Mouse (Mus musculus) stomach, embryonic 16.5 days (tissue): ENCODE measurements at regions not wholly inside any gene's neighbourhood (a gene's known extent, or its start where the extent isn't known, plus 50 kb on each side); places are given as distances from the start of the nearest gene placed in this dataset.

Experiments
- ATAC-seq: fragments of 200-750 bp; cut with Nextera tagmentation; 2 replicates; pipeline ENCODE4 v1.8.0; 2017; ENCODE audit warnings: moderate number of reproducible peaks, moderate TSS enrichment; ENCODE audit not compliant: insufficient read depth, low FRiP score
- H3K27ac ChIP-seq: fragments of 300-500 bp; sonication (generic); 2 replicates; pipeline ENCODE4 v1.5.1; 2014; ENCODE audit warnings: low read length
- H3K27me3 ChIP-seq: fragments of 300-500 bp; sonication (generic); 2 replicates; pipeline ENCODE4 v1.6.1; 2014; ENCODE audit warnings: low read length, control low read depth, mixed read lengths; ENCODE audit not compliant: control insufficient read depth, insufficient read depth
- H3K36me3 ChIP-seq: fragments of 300-500 bp; sonication (generic); 2 replicates; pipeline ENCODE4 v1.6.1; 2014; ENCODE audit warnings: low read length; ENCODE audit not compliant: control insufficient read depth, insufficient read depth
- H3K4me1 ChIP-seq: fragments of 300-500 bp; sonication (generic); 2 replicates; pipeline ENCODE4 v1.6.1; 2014; ENCODE audit warnings: low read length, control low read depth, mixed read lengths; ENCODE audit not compliant: control insufficient read depth, insufficient read depth
- H3K4me2 ChIP-seq: fragments of 300-500 bp; sonication (generic); 2 replicates; pipeline ENCODE4 v1.6.1; 2014; ENCODE audit warnings: low read depth, low read length, mixed read lengths
- H3K4me3 ChIP-seq: fragments of 300-500 bp; sonication (generic); replicated peaks from 2 replicates; pipeline ENCODE4 v1.5.1; 2014; ENCODE audit warnings: mild to moderate bottlenecking, low read length
- H3K9ac ChIP-seq: fragments of 300-500 bp; sonication (generic); 2 replicates; pipeline ENCODE4 v1.6.1; 2014; ENCODE audit warnings: low read length
- H3K9me3 ChIP-seq: fragments of 300-500 bp; sonication (generic); replicated peaks from 2 replicates; pipeline ENCODE4 v1.6.1; 2016; ENCODE audit warnings: low read length, control low read depth; ENCODE audit not compliant: control insufficient read depth
- WGBS: fragments of 180-500 bp; shearing (Covaris S2); extraction: QIAGEN DNeasy Blood & Tissue Kit; methylation state at CpG from one replicate; pipeline ENCODE4 v1.1.7; 2014; 5-methylcytosine and 5-hydroxymethylcytosine counted together

DNA sequence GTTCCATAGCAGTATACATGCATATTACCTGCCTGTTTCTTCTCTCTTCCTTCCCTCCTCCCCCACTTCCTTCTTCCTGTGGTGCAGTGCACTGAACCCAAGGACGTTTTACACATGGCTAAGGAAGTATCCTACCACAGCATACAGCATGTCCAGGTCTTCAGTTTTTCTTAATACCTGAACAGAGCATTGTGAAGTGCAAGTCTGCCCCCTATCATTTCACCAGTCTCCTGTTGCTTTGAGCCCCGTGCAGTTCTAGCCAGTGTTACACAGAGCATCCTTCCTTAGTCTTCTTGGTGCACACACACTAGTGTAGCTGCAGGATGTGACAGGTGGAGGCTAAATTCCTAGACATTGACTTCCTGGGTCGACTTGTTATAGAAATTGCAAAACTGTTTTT, 53.7 kb upstream of the Foxb1 start:
- 50% methylated on average over 3 of the region's 3 CpGs for WGBS
- Histone ChIP-seq H3K36me3 (no peaks in the 10 kb centered on the region), H3K4me2 (no peak overlapping the region), H3K4me1 (no peaks in the 10 kb centered on the region), H3K9me3 (no peaks in the 10 kb centered on the region), H3K9ac (no peak overlapping the region), H3K4me3 (no peak overlapping the region), H3K27ac (no peak overlapping the region), H3K27me3 (no peaks in the 10 kb centered on the region)
- ATAC-seq: no peak

DNA sequence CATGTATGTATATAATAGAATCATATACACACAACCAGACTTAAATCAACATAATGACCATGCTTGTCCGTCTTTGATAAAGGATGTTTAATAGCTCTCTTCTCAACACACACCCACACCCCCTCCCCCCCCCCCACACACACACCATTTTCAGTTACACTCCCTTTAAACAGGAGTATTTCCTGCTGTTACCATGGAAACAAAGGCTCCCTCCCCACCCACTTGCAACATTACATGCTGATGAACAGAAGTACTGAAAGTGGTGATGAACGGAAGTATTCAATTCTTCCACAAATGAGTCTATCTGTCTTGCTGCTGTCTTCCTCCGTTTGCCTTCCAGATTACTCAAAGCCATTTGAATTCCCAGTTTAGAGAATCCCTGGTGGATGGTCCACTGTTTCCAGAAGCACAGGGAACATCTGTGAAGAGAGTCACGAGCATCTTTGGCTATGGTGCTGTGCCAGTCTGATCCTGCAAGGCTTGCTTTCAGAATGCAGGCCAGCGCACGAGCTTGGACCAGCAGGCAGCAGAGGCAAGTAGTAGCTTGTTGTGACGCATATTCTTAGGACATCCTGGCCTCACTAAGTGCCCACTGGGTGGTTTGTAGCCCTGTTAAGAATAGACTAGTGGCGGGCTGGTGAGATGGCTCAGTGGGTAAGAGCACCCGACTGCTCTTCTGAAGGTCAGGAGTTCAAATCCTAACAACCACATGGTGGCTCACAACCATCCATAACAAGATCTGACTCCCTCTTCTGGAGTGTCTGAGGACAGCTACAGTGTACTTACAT, 62.6 kb upstream of the Foxb1 start:
- no peak overlapping the region for H3K9ac ChIP-seq
- H3K27ac ChIP-seq: no peak overlapping the region
- no peaks in the 10 kb centered on the region for H3K4me1 ChIP-seq
- no peak overlapping the region for H3K4me2 ChIP-seq
- no peaks in the 10 kb centered on the region for H3K36me3 ChIP-seq
- 68% methylated on average over 9 of the region's 9 CpGs for WGBS
- H3K27me3 ChIP-seq: no peaks in the 10 kb centered on the region
- no peak for ATAC-seq
- H3K9me3 ChIP-seq: no peaks in the 10 kb centered on the region
- no peak overlapping the region for H3K4me3 ChIP-seq

DNA sequence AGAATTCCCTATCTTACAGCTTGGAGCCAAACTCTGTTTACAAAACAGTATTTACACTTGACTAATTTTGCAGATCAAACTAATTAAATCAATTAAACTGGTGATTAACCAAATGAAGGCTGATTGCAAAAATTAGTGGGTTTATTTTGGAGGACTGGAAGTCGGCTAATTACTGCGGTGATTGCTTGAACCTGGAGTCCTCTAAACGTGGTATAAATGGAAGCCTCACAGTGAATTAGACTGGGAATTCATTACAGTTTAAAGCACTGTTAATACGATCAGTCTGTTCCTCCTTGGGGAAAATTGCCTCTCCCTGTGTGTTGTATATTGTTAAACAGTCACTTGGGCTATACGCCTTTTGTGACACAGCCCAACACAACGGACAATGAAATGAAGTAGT, 67.7 kb upstream of the Foxb1 start:
- Histone ChIP-seq H3K4me2 (no peak overlapping the region), H3K36me3 (no peaks in the 10 kb centered on the region), H3K27ac (no peak overlapping the region), H3K4me3 (no peak overlapping the region), H3K4me1 (no peaks in the 10 kb centered on the region), H3K9ac (no peak overlapping the region), H3K9me3 (no peaks in the 10 kb centered on the region), H3K27me3 (no peaks in the 10 kb centered on the region)
- WGBS: 77% methylated on average over 6 of the region's 6 CpGs
- ATAC-seq: no peak

DNA sequence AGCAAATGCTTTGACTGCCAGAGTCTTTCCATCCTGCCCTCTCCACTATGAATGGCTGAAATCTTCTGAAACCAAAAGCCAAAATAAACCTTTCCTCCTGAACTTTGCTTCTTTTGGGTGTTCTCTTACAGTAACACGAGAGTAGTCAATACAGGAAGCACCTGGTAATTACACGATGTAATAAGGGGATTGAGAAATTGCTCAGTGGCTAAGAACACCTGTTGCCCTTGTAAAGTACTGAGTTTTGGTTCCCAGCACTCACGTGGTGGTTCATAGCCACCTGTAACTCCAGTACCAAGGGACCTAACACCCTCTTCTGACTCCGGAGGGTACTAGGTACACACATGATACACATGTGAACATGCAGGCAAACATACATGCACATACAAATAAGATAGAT, 74.7 kb upstream of the Foxb1 start:
- Histone ChIP-seq H3K27me3 (no peaks in the 10 kb centered on the region), H3K4me2 (no peak overlapping the region), H3K27ac (no peak overlapping the region), H3K9ac (no peak overlapping the region), H3K36me3 (no peaks in the 10 kb centered on the region), H3K4me3 (no peak overlapping the region), H3K9me3 (no peaks in the 10 kb centered on the region), H3K4me1 (no peaks in the 10 kb centered on the region)
- 64% methylated on average over 4 of the region's 4 CpGs for WGBS
- ATAC-seq: no peak

DNA sequence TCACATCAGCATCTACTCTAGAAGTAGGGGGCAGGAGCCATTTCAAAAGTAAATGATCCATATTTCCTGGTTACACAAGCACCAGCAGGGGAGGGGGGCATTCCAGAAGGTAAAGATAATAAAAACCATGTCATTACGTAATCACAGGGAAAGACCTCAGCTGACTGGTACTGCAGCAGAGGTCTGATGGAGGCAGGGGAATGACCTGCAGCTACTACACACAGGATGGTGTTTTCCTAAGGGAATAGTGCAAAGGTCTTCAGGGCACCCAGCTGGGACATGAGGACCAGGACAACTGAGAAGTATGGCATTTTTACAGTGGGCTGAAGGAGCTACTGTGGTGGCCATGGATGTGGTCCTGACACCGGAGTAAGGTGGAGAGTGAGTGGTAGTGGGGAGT, 78.5 kb upstream of the Foxb1 start:
- Histone ChIP-seq H3K9me3 (no peaks in the 10 kb centered on the region), H3K4me3 (no peak overlapping the region), H3K4me1 (no peaks in the 10 kb centered on the region), H3K4me2 (no peak overlapping the region), H3K27me3 (no peaks in the 10 kb centered on the region), H3K36me3 (no peaks in the 10 kb centered on the region), H3K9ac (no peak overlapping the region), H3K27ac (no peak overlapping the region)
- no peak for ATAC-seq
- WGBS: 61% methylated on average over 2 of the region's 2 CpGs

DNA sequence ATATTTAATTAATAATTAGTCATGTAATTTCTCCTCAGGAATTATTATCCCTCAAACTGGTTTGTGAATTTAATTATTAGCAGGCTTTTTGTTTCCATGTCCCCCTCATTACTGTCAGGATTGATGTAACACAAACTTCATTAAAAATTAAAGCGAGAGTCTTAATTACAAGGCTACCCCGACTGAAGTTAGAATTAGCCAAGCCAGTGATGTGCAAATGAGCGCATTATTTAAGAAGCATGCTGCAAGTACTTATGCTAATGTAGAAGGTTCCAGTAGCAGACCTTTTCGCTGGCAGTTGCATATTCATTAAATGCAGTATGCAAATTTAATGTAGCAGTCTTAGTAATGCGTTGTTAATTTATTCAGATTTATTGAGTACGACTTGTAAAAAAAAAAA, 84.0 kb upstream of the Foxb1 start:
- H3K4me1 ChIP-seq: no peaks in the 10 kb centered on the region
- H3K4me2 ChIP-seq: no peak overlapping the region
- 74% methylated on average over 6 of the region's 6 CpGs for WGBS
- H3K36me3 ChIP-seq: no peaks in the 10 kb centered on the region
- H3K9ac ChIP-seq: no peak overlapping the region
- H3K27me3 ChIP-seq: no peaks in the 10 kb centered on the region
- H3K4me3 ChIP-seq: no peak overlapping the region
- H3K27ac ChIP-seq: no peak overlapping the region
- H3K9me3 ChIP-seq: 0 out of 2 replicates have a peak, but pooled peaks cover 2% of the 10 kb centered on the region
- ATAC-seq: no peak

DNA sequence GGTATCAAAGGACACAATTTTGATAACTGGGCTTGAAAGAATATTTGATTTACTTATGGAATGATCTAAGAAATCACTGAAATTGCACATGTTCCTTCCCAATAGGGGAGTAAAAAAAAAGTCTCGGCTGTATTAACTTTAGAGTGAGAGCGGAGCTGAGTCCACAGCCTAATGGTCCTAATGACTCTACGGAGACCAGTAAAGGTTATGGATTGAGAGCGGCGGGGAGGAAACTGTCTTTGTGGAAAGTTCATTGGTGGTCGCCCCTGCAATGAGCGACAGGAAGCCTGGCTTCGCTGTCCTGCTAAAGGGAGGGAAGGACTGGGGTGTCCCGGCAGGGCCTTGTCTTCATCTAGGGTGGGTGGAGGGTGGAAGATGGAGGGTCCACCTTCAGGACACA, 84.5 kb upstream of the Foxb1 start:
- no peak for ATAC-seq
- no peaks in the 10 kb centered on the region for H3K27me3 ChIP-seq
- H3K27ac ChIP-seq: no peak overlapping the region
- 0 out of 2 replicates have a peak, but pooled peaks cover 2% of the 10 kb centered on the region for H3K9me3 ChIP-seq
- H3K4me1 ChIP-seq: no peaks in the 10 kb centered on the region
- H3K4me2 ChIP-seq: no peak overlapping the region
- H3K9ac ChIP-seq: no peak overlapping the region
- 73% methylated on average over 9 of the region's 9 CpGs for WGBS
- H3K4me3 ChIP-seq: no peak overlapping the region
- H3K36me3 ChIP-seq: no peaks in the 10 kb centered on the region

DNA sequence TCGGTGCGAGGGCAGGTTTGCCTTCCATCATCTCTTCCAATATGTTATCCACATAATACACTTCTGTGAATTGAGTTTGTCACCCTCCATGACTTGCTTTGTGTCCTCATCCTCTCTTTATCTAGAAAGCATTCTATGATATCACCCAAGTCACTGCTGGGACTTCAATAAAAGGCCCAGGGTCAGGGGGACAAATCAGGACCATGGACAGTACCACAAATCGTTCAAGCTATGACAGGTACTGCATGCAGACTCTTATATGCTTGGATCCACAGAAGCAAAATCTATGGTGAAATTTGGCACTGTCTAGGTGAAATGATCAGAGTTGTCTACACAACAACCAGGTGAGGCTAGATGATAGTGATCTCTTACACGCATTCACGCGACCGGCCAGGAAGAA, 95.9 kb upstream of the Foxb1 start:
- no peaks in the 10 kb centered on the region for H3K9me3 ChIP-seq
- no peak overlapping the region for H3K4me2 ChIP-seq
- no peak overlapping the region for H3K9ac ChIP-seq
- H3K4me1 ChIP-seq: no peaks in the 10 kb centered on the region
- no peak overlapping the region for H3K27ac ChIP-seq
- no peaks in the 10 kb centered on the region for H3K36me3 ChIP-seq
- H3K4me3 ChIP-seq: no peak overlapping the region
- H3K27me3 ChIP-seq: no peaks in the 10 kb centered on the region
- WGBS: 86% methylated on average over 7 of the region's 7 CpGs
- ATAC-seq: no peak

DNA sequence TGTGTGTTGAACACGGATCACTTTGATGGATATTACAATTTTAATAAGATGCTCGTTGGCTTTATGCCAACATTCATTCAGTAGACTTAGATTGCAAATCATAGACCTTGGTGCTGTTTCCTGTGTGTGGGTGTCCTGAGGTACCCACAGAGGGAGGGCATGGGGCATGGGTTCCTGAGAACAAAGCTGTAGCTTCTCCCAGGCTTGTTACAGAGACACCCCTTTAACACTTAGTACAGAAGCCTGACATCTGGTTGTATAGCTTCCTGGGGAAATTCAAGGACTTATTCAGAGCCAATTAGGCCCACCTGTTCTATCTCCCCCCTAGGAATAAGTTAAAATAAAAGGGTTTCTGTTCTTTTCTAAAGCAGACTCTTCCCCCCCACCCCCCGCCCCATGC, 97.9 kb upstream of the Foxb1 start:
- H3K9me3 ChIP-seq: no peaks in the 10 kb centered on the region
- H3K9ac ChIP-seq: no peak overlapping the region
- no peak overlapping the region for H3K4me2 ChIP-seq
- H3K27ac ChIP-seq: no peak overlapping the region
- no peak overlapping the region for H3K4me3 ChIP-seq
- WGBS: 80% methylated on average over 3 of the region's 3 CpGs
- H3K36me3 ChIP-seq: no peaks in the 10 kb centered on the region
- no peaks in the 10 kb centered on the region for H3K4me1 ChIP-seq
- no peak for ATAC-seq
- no peaks in the 10 kb centered on the region for H3K27me3 ChIP-seq
